Mouse (Mus musculus) thymus, postnatal 10 days (tissue): Measurements from ENCODE around the gene Cpeb2.

Experiments used
- DNase-seq, 2 experiments: peaks; one replicate each; pipeline ENCODE4 v3.0.0; 2021; ENCODE audit warnings: low spot score in 2 of 2

Gene Cpeb2

GRCm38 (mm10) chr5:43324311-43324862, 91.4 kb downstream of the Cpeb2 start:
- no peak for DNase-seq

DNA sequence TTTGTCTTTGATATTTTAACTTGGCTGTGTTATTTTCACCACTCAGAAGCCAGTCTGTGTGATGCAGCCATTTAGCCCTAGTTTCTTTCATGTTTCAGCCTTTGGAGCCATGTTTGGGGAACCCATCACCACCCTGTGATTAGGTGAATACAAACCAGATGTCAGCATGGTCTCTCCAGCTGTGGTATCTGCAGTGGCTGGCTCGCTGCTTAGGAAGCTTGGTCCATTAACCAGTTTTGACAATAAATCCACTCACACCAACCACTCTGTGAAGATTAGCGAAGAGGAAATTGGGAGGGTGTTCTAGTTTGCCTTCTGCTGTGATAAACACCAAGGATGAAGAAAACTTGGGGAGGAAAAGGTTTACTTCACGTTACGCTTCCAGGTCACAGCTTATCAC, 92.6 kb downstream of the Cpeb2 start:
- DNase-seq, result no peak

GRCm38 (mm10) chr5:43328579-43328978, 95.6 kb downstream of the Cpeb2 start:
- DNase-seq, result no peak

- DNase-seq, result no peak
Measured at GRCm38 (mm10) chr5:43330260-43330659, 97.3 kb downstream of the Cpeb2 start.

DNA sequence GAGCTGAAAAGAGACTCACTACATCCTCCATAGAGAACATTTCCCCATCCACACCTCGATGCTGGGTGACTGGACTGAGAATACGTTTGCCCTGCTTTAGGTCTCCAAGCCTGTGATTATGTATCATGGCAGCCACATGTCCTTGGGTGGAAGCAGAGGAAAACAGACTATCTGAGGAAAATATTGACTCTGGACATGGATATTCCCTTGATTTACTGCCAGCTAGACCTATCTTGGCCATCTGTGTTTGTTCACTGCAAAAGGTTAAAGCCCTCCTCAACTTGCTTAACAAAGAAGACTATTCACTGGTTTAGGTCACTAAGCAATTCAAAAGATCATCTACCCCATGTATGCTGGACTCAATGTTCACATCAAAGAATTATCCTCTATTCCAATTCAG, 101.5 kb downstream of the Cpeb2 start:
- no peak for DNase-seq

DNA sequence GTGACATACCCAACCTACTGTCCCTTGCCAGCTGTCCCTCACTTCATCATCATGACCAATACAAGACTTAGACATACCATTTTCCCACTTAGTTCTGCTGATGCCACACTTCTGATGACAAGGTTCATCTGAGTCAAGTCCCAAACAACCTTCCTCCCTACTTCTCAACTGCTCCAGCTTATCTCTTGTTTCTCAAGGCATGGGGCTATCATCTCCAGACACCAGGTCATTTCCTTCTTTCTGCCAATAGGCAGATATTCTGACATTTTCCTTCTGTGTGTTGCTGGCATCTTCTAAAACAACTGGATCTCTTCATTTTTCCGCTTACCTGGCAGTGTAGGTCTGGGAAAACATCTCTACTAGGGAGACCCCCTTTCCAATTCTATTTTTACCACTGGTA, 104.2 kb downstream of the Cpeb2 start:
- no peak for DNase-seq

DNA sequence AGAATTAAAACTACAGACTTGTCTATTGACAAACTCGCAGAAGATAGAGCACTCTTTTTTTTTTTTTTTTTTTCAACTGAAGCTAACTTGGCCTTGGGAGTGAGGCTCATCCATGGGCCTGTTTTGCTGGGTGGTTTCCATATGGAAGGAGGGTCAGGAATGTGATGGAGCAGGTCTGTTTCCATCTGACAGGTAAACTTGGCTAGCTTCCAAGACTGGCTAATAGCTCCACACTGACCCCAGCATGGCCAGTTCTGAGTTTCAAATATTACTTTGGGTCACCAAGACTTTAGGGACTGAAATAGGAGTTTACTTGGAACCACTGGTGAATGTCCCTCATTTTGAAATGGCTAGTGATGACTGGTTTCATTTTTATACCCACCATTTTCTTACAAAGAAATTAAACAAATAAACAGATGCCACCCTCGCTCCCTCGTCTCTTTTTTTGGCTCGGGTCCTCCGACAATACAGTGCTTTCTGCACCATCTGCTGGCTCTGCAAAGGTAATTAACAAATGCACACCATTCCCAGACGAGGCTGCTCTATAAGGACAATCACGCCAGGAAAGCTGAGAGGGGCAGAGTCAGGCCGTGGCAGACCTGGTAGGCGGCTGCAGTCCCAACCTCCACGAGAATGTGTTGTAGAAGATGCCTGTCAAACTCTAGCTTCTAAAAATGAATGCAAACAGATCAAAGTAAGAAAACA, 106.0 kb downstream of the Cpeb2 start:
- DNase-seq, result no peak
